Mouse (Mus musculus): ENCODE results near the gene Evi2b. TPM values are rescaled to one million over a fixed set of nuclear protein-coding genes. Genes with fewer than 3 reads are reported as not detected.

Gene Evi2b
- 0.65 and 0.87 TPM in 2 replicates for polyA plus RNA-seq (2015; fragmentation: Nextera tagmentation; extraction: Ambion mirVana)

DNA sequence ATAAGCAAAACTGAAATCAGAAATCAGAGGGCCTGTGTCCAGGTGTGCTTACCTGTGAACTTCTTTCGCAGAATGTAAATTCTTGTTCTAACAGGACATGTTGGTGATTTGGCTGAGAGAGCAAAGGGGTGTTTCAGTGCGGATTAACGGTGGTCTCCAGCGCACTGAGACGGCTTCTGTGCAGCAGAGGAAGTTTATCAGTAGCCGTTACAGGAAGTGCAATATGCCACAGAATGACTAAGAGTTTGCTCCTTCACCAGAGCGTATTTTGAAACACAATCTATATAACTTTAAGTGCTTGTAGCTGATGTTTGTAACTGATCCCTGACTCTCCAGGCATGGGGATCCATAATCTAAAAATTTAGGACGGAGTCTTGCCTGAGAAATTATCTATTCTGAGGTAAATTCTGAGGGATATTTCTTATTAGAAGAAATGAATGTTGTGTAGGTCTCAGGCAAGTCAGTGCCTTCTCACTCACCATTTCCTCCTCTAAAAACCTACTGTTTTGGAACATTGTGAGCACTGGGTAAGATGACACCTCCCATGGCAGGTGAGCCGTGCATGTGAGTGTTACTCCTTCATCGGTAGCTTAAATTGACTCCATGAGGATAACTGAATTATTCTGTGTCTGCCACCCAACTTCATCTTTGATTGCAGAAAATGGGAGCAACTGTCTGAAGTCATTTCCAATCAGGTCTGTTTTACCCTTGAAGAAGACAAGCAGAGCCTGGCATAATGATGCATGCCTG, at the start of gene Evi2b:
Evi2b (minus strand) TSS at position 203 of the 750 bp plus-strand sequence.
- Histone ChIP-seq H3K4me1 (replicated peaks) (no peaks in the 10 kb centered on the region), H3K4me3 (no peak within 1 kb of the TSS), H3K27me3 (no peaks in the 10 kb centered on the region), H3K36me3 (0 out of 2 replicates have a peak, but pooled peaks cover 8% of the 10 kb centered on the region), H3K4me2 (no peak within 1 kb of the TSS), H3K9ac (no peak within 1 kb of the TSS), H3K27ac (replicated peaks) (no peak within 1 kb of the TSS), H3K9me3 (no peaks in the 10 kb centered on the region)
- no peak for ATAC-seq (ENCODE audit: low read depth)
- WGBS = 90% methylated on average over 10 of the region's 10 CpGs

DNA sequence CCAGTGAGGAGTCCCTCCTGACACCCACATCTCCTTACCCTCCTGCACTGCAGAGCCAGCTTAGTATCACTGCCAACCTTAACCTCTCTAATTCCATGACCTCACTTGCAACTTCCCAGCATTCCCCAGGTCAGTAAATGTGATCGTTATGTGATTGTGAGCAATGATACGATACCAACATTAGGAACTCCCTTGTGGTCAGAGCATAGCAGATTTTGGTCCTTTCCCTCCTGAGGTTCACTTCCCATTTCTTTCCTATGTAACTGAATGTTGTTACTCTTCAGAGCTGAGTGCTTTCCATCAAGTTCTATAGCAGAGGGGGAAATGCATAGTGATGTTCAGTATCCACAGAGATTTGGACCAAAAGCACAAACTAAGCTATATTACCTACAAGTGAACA, 46.8 kb upstream of the Evi2b start:
- Histone ChIP-seq H3K4me2 (no peak overlapping the region), H3K4me1 (replicated peaks) (no peaks in the 10 kb centered on the region), H3K27ac (replicated peaks) (no peak overlapping the region), H3K9me3 (no peaks in the 10 kb centered on the region), H3K36me3 (peaks cover 94% of the 10 kb centered on the region), H3K9ac (no peak overlapping the region), H3K27me3 (no peaks in the 10 kb centered on the region), H3K4me3 (no peak overlapping the region)
- WGBS = 85% methylated on average over 2 of the region's 2 CpGs
- no peak for ATAC-seq (ENCODE audit: low read depth)

DNA sequence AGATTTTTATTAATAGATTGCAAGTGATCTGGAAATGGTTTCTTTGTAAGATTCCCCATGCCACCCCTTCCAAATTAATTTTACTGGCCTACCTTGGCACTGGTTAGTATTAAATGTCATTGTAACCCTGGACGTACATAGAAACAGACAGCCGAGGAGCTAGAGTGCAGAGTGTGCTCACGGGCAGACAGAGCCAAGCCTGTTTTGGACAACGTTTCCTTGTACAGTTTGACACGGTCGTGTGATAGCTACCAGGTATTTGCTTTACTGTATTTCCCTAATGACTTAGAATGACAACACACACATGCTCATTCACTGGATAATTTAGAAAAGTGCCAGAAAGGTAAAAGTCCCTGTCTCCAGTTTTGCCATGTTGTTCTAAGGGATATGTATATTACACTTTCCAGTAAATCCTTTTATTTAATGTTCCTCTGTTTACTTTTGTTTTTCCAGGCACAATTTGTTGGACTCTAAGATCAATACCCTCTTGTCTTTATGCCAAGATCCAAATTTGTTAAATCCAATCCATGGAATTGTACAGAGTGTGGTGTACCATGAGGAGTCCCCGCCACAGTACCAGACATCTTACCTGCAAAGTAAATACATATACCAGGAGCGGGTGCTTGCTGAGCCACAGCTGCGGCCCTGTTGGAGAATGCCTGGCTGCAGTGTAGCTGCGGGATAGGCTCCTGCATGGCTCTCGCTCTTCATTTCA, 44.8 kb upstream of the Evi2b start:
- no peak for ATAC-seq (ENCODE audit: low read depth)
- 90% methylated on average over 11 of the region's 11 CpGs for WGBS
- Histone ChIP-seq H3K27me3 (no peaks in the 10 kb centered on the region), H3K4me1 (replicated peaks) (no peaks in the 10 kb centered on the region), H3K36me3 (peaks cover 89% of the 10 kb centered on the region), H3K9ac (no peak overlapping the region), H3K27ac (replicated peaks) (no peak overlapping the region), H3K9me3 (no peaks in the 10 kb centered on the region), H3K4me2 (no peak overlapping the region), H3K4me3 (no peak overlapping the region)

DNA sequence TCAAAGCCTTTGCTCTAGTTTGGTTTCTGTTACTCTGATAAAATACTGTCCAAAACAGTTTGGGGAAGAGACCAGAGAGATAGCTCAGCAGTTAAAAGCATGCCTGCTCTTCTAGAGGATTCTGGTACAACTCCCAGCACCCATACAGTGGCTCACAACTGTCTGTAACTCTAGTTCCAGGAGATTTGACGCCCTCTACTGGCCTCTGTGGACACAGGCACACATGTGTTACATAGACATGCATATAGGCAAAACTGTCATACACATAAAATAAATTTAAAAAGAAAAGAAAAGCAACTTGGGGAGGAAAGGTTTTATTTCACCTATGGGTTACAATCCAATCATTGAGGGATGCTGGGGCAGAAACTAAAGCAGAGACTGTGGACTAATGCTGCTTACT, 43.4 kb upstream of the Evi2b start:
- Histone ChIP-seq H3K9ac (no peak overlapping the region), H3K27me3 (no peaks in the 10 kb centered on the region), H3K36me3 (peaks cover 90% of the 10 kb centered on the region), H3K4me2 (no peak overlapping the region), H3K9me3 (no peaks in the 10 kb centered on the region), H3K4me3 (no peak overlapping the region), H3K27ac (replicated peaks) (no peak overlapping the region), H3K4me1 (replicated peaks) (no peaks in the 10 kb centered on the region)
- WGBS = 49% methylated on average over 1 of the region's 1 CpGs
- ATAC-seq (ENCODE audit: low read depth) = no peak

DNA sequence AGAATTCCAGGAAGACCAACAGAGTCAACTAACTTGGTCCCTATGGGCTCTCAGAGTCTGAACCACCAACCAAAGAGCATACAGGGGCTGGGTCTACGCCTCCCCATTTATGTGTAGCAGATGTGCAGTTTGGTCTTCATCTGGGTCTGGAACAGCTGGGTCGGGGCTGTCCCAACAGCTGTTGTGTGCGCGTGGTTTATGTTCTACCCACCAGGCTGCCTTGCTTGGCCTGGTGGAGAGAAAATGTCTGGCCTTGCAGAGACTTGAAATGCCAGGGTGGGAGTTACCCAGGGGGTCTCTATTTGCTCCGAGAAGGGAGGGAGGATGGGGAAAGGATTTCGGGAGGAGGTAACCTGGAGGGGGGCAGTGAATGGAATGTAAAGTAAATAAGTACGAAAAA, 39.9 kb upstream of the Evi2b start:
- 86% methylated on average over 7 of the region's 7 CpGs for WGBS
- no peak overlapping the region for H3K27ac ChIP-seq (replicated peaks)
- no peaks in the 10 kb centered on the region for H3K9me3 ChIP-seq
- no peak overlapping the region for H3K4me2 ChIP-seq
- no peak overlapping the region for H3K4me3 ChIP-seq
- no peak for ATAC-seq (ENCODE audit: low read depth)
- H3K27me3 ChIP-seq = no peaks in the 10 kb centered on the region
- H3K9ac ChIP-seq = no peak overlapping the region
- peaks cover 89% of the 10 kb centered on the region for H3K36me3 ChIP-seq
- no peaks in the 10 kb centered on the region for H3K4me1 ChIP-seq (replicated peaks)

DNA sequence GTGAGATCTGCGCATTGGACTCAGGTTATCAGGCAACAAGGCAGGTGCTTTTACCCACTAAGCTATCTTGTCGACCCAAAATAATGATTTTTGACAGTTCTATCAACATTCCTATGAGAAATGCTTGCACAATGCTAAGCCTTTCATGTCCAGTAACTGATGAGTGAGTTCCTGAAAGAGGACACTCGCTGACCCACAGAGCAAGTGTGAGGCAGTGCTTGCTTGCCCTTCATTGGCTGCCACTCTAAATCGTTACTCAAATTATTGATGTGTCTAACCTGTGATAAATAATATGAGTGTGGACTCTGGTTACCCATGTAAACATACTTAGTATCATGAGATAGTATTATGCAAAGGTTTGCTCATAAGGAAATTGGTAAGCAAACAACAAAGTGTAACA, 37.0 kb upstream of the Evi2b start:
- 95% methylated on average over 4 of the region's 4 CpGs for WGBS
- H3K36me3 ChIP-seq = peaks cover 84% of the 10 kb centered on the region
- H3K4me3 ChIP-seq = no peak overlapping the region
- H3K9ac ChIP-seq = no peak overlapping the region
- no peaks in the 10 kb centered on the region for H3K4me1 ChIP-seq (replicated peaks)
- no peaks in the 10 kb centered on the region for H3K27me3 ChIP-seq
- H3K4me2 ChIP-seq = no peak overlapping the region
- ATAC-seq (ENCODE audit: low read depth) = no peak
- H3K9me3 ChIP-seq = no peaks in the 10 kb centered on the region
- H3K27ac ChIP-seq (replicated peaks) = no peak overlapping the region

DNA sequence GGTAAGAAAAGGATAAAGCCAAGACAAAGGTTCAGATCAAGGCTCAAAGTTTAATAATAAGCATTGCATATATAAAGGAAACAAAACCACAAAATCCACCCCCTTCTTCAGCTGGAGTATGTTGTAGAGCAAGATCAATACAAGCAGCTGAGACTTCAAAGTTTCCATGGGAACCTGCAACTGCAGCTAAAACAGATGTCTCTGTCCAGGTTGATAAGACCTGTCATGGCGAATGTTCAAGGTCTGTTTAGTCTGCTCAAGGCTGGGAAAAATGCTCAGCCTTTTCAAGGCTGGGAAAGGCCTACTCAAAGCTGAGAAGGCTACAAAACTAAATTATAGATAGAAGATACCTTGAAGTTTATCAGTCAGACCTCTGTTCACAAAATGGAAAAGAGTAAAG, 29.1 kb upstream of the Evi2b start:
- H3K27ac ChIP-seq (replicated peaks) = no peak overlapping the region
- peaks cover 80% of the 10 kb centered on the region for H3K36me3 ChIP-seq
- no peaks in the 10 kb centered on the region for H3K4me1 ChIP-seq (replicated peaks)
- WGBS = 88% methylated on average over 1 of the region's 1 CpGs
- no peak overlapping the region for H3K4me2 ChIP-seq
- no peak overlapping the region for H3K4me3 ChIP-seq
- ATAC-seq (ENCODE audit: low read depth) = no peak
- H3K9ac ChIP-seq = no peak overlapping the region
- H3K9me3 ChIP-seq = no peaks in the 10 kb centered on the region
- no peaks in the 10 kb centered on the region for H3K27me3 ChIP-seq

DNA sequence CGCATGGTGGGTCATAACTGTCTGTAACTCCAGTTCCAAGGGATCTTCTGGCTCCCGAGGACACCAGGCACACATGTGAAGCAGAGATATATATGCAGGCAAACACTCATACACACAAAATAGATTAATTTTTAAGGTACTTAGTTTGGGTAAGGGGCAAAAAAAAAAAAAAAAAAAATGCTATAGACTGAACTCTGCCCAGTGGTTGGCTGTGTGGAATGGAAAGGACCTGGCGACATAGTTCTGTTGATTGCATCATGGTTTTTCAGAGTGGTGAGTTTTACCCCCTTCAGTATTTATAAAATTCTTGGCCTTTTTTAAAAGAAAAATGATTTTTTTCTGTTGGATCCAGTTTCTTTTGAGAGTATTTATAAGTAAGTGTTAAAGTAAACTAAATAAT, 12.7 kb upstream of the Evi2b start:
- H3K4me2 ChIP-seq = no peak overlapping the region
- no peak overlapping the region for H3K4me3 ChIP-seq
- ATAC-seq (ENCODE audit: low read depth) = no peak
- no peak overlapping the region for H3K9ac ChIP-seq
- H3K36me3 ChIP-seq = peaks cover 43% of the 10 kb centered on the region
- no peak overlapping the region for H3K27ac ChIP-seq (replicated peaks)
- 95% methylated on average over 3 of the region's 3 CpGs for WGBS
- no peaks in the 10 kb centered on the region for H3K4me1 ChIP-seq (replicated peaks)
- H3K9me3 ChIP-seq = no peaks in the 10 kb centered on the region
- no peaks in the 10 kb centered on the region for H3K27me3 ChIP-seq

DNA sequence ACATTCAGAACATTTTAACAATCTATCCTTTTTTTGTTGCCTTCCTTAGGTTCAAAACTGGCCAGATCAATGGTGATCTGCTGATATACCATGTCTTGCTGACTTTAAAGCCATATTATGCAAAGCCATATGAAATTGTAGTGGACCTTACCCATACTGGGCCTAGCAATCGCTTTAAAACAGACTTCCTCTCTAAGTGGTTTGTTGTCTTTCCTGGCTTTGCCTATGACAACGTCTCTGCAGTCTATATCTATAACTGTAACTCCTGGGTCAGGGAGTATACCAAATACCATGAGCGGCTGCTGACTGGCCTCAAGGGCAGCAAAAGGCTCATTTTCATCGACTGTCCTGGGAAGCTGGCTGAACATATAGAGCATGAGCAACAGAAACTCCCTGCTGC, 12.0 kb upstream of the Evi2b start:
- H3K27ac ChIP-seq (replicated peaks) = no peak overlapping the region
- H3K4me1 ChIP-seq (replicated peaks) = no peaks in the 10 kb centered on the region
- 90% methylated on average over 4 of the region's 4 CpGs for WGBS
- H3K36me3 ChIP-seq = peaks cover 45% of the 10 kb centered on the region
- no peak overlapping the region for H3K9ac ChIP-seq
- no peak for ATAC-seq (ENCODE audit: low read depth)
- no peak overlapping the region for H3K4me3 ChIP-seq
- no peaks in the 10 kb centered on the region for H3K27me3 ChIP-seq
- H3K9me3 ChIP-seq = no peaks in the 10 kb centered on the region
- no peak overlapping the region for H3K4me2 ChIP-seq

DNA sequence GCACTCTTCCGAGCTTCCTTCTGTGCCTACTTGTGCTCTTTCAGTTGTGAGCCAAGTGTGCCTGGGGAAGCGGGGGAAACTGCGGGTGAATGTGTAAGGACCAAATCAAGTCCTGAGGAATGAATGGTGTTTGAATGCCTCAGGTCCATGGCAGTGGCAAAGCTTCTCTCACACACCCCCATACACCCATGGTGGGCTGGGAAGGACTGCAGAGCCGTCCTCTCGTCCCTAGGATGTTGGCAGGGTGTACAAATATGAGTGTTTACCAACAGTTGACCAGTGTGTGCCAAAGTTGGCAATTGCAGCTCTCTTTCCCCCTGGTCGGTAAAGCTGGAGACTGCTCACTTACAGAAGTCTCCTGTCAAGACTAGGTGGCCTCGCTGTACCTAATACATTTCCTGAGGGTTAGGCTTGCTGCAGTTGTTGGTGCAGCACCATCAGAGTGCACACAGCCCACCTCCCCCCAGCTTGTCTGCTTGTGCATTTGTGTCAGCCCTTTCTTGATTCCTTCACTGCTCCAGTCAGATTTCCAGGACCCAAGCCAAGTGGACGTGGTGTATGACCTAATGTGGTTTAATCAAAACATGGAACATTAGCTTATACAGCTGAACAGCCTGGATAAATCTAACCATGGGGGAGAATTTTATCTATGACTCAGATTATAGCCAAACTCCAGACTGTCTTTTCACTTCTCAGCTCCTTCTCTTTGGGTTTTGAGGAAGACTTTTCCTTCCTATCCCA, 10.6 kb upstream of the Evi2b start:
- Histone ChIP-seq H3K27me3 (no peaks in the 10 kb centered on the region), H3K9me3 (no peaks in the 10 kb centered on the region), H3K4me1 (replicated peaks) (no peaks in the 10 kb centered on the region), H3K4me3 (no peak overlapping the region), H3K4me2 (no peak overlapping the region), H3K27ac (replicated peaks) (no peak overlapping the region), H3K9ac (no peak overlapping the region), H3K36me3 (peaks cover 38% of the 10 kb centered on the region)
- no peak for ATAC-seq (ENCODE audit: low read depth)
- WGBS = 89% methylated on average over 8 of the region's 8 CpGs

DNA sequence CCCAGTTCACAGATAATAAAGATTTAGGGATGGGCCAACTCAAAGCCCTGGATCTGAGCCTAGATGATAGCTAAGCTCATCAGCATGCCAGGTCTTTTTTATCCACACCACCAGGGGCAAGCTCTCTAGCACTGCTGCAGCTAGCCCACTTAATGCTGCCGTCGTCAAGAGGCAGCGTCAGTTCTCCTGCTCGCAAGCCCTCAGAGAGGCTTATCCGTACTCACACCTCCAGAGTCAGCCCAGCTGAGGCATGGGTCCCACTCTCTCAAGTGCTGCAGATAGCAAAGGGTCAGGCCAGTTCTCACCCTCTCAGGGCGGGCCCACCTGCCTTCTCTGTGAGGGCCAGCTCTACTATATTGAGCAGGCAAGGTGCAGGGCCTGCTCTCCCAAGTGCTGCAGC, 9.7 kb upstream of the Evi2b start:
- no peak overlapping the region for H3K27ac ChIP-seq (replicated peaks)
- ATAC-seq (ENCODE audit: low read depth) = no peak
- H3K27me3 ChIP-seq = no peaks in the 10 kb centered on the region
- H3K36me3 ChIP-seq = peaks cover 38% of the 10 kb centered on the region
- 90% methylated on average over 6 of the region's 6 CpGs for WGBS
- H3K4me2 ChIP-seq = no peak overlapping the region
- no peak overlapping the region for H3K4me3 ChIP-seq
- H3K4me1 ChIP-seq (replicated peaks) = no peaks in the 10 kb centered on the region
- H3K9ac ChIP-seq = no peak overlapping the region
- H3K9me3 ChIP-seq = no peaks in the 10 kb centered on the region

DNA sequence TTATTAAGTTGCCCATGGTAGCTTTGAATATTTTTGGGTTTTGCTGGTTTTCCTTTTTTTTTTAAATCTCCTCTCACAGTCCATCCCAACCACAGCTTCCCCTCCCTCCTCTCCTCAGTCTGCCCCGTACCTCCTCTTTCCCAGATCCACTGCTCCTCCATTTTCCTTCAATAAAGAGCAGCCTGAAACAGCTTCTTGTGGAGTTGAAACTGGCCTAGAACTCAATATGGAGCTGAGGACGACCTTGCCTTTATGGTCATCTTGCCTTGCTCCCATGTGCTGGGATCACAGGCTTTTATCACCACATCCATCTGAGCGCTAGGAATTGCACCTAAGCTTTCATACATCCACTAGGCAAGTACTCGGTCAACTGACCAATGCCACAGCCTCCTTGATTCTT, 7.9 kb upstream of the Evi2b start:
- no peaks in the 10 kb centered on the region for H3K27me3 ChIP-seq
- no peak overlapping the region for H3K4me3 ChIP-seq
- no peak overlapping the region for H3K4me2 ChIP-seq
- H3K4me1 ChIP-seq (replicated peaks) = no peaks in the 10 kb centered on the region
- no peaks in the 10 kb centered on the region for H3K9me3 ChIP-seq
- H3K9ac ChIP-seq = no peak overlapping the region
- no peak for ATAC-seq (ENCODE audit: low read depth)
- H3K27ac ChIP-seq (replicated peaks) = no peak overlapping the region
- WGBS = 94% methylated on average over 4 of the region's 4 CpGs
- H3K36me3 ChIP-seq = peaks cover 24% of the 10 kb centered on the region

Data from neural tube, embryonic 13.5 days (tissue).